Mouse (Mus musculus): ENCODE data around the gene Ell2.
"Not testable (repeated sequence)": the region's sequence is repeated elsewhere in the genome, so short reads cannot be mapped to it uniquely, and the experiment has no call there.

Ell2 gene

GRCm38 (mm10) chr13:75706457-75706856 is at the start of gene Ell2:
Gene Ell2, plus strand, starts transcription at chr13:75706757.
- no peak for DNase-seq

- no peak for DNase-seq
These were observed 21.1 kb upstream of the Ell2 start for GRCm38 (mm10) chr13:75685438-75685837.

GRCm38 (mm10) chr13:75686995-75687394 is 19.6 kb upstream of the Ell2 start:
- no peak for DNase-seq

GRCm38 (mm10) chr13:75691625-75692024 is 14.9 kb upstream of the Ell2 start:
- no peak for DNase-seq

GRCm38 (mm10) chr13:75693081-75693480 is 13.5 kb upstream of the Ell2 start:
- no peak for DNase-seq

GRCm38 (mm10) chr13:75702814-75703213 is 3.7 kb upstream of the Ell2 start:
- no peak for DNase-seq

GRCm38 (mm10) chr13:75706882-75707816 is 592 bp downstream of the Ell2 start:
- DNase-seq, result peak; percentile 93

- DNase-seq, result peak; percentile 71
These were observed 1.5 kb downstream of the Ell2 start for GRCm38 (mm10) chr13:75707821-75708636.

GRCm38 (mm10) chr13:75708637-75709002 is 2.1 kb downstream of the Ell2 start:
- no peak for DNase-seq

GRCm38 (mm10) chr13:75709026-75709778 is 2.6 kb downstream of the Ell2 start:
- peak; percentile 30 for DNase-seq

GRCm38 (mm10) chr13:75710152-75710551 is 3.6 kb downstream of the Ell2 start:
- DNase-seq, result no peak

- not testable (repeated sequence) for DNase-seq
These were observed 5.0 kb downstream of the Ell2 start for GRCm38 (mm10) chr13:75711517-75711916.

GRCm38 (mm10) chr13:75712544-75712943 is 6.0 kb downstream of the Ell2 start:
- DNase-seq, result not testable (repeated sequence)

GRCm38 (mm10) chr13:75714407-75714806 is 7.8 kb downstream of the Ell2 start:
- no peak for DNase-seq

GRCm38 (mm10) chr13:75717638-75718302 is 11.2 kb downstream of the Ell2 start:
- DNase-seq, result no peak

GRCm38 (mm10) chr13:75718376-75718775 is 11.8 kb downstream of the Ell2 start:
- no peak for DNase-seq

GRCm38 (mm10) chr13:75719645-75720044 is 13.1 kb downstream of the Ell2 start:
- DNase-seq, result no peak

- DNase-seq, result no peak
These were observed 20.2 kb downstream of the Ell2 start for GRCm38 (mm10) chr13:75726569-75727373.

- no peak for DNase-seq
These were observed 21.4 kb downstream of the Ell2 start for GRCm38 (mm10) chr13:75727932-75728331.

- DNase-seq, result no peak
These were observed 23.3 kb downstream of the Ell2 start for GRCm38 (mm10) chr13:75729834-75730233.

- no peak for DNase-seq
These were observed 24.2 kb downstream of the Ell2 start for GRCm38 (mm10) chr13:75730717-75731116.

Measured in thymus, postnatal 4 days (tissue).